Mouse (Mus musculus): Measurements from ENCODE around the gene Col5a1.

DNA sequence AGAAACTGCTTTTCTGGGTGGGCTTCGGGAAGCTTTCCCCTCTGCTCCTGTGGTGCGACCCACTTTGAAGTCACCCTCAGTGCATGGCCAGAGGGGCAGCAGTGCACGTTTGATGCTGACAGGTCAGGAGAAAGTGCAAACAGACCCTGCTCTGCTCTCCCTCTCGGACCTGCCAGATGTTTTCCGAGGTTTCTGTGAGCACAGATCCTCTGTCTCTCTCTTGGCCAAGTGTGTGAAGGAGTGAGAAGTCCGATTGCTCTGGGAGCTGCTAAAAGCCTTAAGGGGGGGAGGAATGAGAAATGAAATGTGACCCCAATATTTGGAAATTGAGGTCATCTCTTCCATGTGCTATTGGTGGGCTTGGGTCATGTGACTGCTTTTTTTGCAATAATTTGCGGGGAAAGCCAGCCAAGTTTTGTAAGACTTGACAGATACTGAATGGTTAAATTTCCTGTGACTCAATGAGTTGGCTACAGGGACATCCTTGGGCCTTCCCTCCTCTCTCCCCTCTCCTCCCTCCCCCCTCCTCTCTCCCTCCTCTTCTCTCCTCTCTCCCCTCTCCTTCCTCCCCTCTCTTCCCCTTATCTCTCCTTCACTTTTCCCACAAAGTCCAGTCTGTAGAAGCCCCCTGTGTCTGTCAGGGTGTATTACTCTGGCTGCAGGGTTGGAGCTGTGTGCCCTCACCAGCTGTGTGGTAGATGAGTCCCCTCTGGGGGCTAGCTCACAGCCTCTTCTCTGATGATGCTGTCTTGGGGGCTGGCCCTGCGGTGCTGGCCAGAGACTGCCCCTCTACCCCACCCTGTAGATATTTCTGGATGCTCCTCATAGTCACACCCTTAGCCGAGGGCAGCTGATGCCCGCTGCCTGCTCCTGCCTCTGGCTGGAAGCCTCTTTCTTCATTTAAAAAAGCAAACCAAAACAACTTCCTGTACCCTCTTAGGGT lies 2.6 kb downstream of the Col5a1 start:
- no peak for TF ChIP-seq CTCF (IDR thresholded peaks at IDR 0.05; ENCODE audit: control insufficient read depth, insufficient read depth, insufficient read length)
- TF ChIP-seq FOSL1 (IDR thresholded peaks at IDR 0.05; ENCODE audit: insufficient read depth, low read length, poor library complexity, severe bottlenecking) = no peak
- TF ChIP-seq USF1 (IDR thresholded peaks at IDR 0.05; ENCODE audit: low read depth) = peak; percentile 100

All from C2C12 (cell line).